Mouse (Mus musculus) spleen, adult 2 months (tissue): ENCODE results near the gene Mkrn2os. TPM values are rescaled to one million over a fixed set of nuclear protein-coding genes. Genes with fewer than 3 reads are reported as not detected.

ENCODE experiments used
- DNase-seq, 2 experiments: peaks; one replicate each; pipeline versions ENCODE4 v3.0.0 to v3.0.0-alpha.2; 2012 to 2021; ENCODE audit warnings: low spot score in 2 of 2, low read depth in 1 of 2
- H3K27ac ChIP-seq: fragments of 200-500 bp; 2 replicates; pipeline ENCODE4 v1.5.1; 2012; ENCODE audit warnings: low read length, inconsistent platforms; ENCODE audit not compliant: insufficient read depth
- H3K27me3 ChIP-seq: fragments of 200-500 bp; 2 replicates; pipeline ENCODE4 v1.6.1; 2012; ENCODE audit warnings: mild to moderate bottlenecking, moderate library complexity, low read length, inconsistent platforms; ENCODE audit not compliant: control insufficient read depth, insufficient read depth
- H3K36me3 ChIP-seq: fragments of 200-500 bp; 2 replicates; pipeline ENCODE4 v1.6.1; 2012; ENCODE audit warnings: mild to moderate bottlenecking, low read length, inconsistent platforms; ENCODE audit not compliant: control insufficient read depth, insufficient read depth
- H3K4me1 ChIP-seq: fragments of 200-500 bp; 2 replicates; pipeline ENCODE4 v1.6.1; 2011; ENCODE audit warnings: inconsistent platforms; ENCODE audit not compliant: control insufficient read depth, insufficient read depth, insufficient read length
- H3K4me3 ChIP-seq: fragments of 200-500 bp; 2 replicates; pipeline ENCODE4 v1.5.1; 2011; ENCODE audit warnings: mild to moderate bottlenecking, inconsistent platforms; ENCODE audit not compliant: insufficient read depth, insufficient read length; ENCODE audit errors: extremely low read depth
- CTCF ChIP-seq: fragments of 200-500 bp; IDR thresholded peaks from 2 replicates; pipeline ENCODE4 v1.5.1; 2011; ENCODE audit warnings: mild to moderate bottlenecking, inconsistent platforms; ENCODE audit not compliant: insufficient read depth, insufficient read length, insufficient replicate concordance; ENCODE audit errors: extremely low read depth
- POLR2A ChIP-seq: fragments of 200-500 bp; IDR thresholded peaks from 2 replicates; pipeline ENCODE4 v1.6.1; 2011; ENCODE audit warnings: low read depth, low read length, inconsistent platforms
- WGBS: fragments of 180-500 bp; shearing (Covaris S2); methylation state at CpG from one replicate; pipeline ENCODE4 v1.1.7; 2018; 5-methylcytosine and 5-hydroxymethylcytosine counted together
- polyA plus RNA-seq: library from polyadenylated mRNA; depleted of rRNA; stranded (reverse); fragments of >200 nt; gene quantifications from 2 replicates; pipeline ENCODE4 v1.2.3, GENCODE M21; 2012

Gene Mkrn2os
- polyA plus RNA-seq, 1 experiment, result 0.09 TPM

- TF ChIP-seq POLR2A (no peak), CTCF (no peak)
- peaks cover 57% of the 10 kb centered on the region for H3K36me3 ChIP-seq
- H3K27me3 ChIP-seq, result no peaks in the 10 kb centered on the region
- H3K4me1 ChIP-seq, result peaks cover 4% of the 10 kb centered on the region; the same call in 1 of the 2 replicates
- no peak overlapping the region for H3K4me3 ChIP-seq
- DNase-seq, result no peak
- WGBS, result 75% methylated on average over 3 of the region's 3 CpGs
- no peak overlapping the region for H3K27ac ChIP-seq
These were observed 23.6 kb upstream of the Mkrn2os start for GRCm38 (mm10) chr6:115615983-115616382.

GRCm38 (mm10) chr6:115613793-115614192 is 21.4 kb upstream of the Mkrn2os start:
- Histone ChIP-seq H3K36me3 (peaks cover 52% of the 10 kb centered on the region), H3K27ac (no peak overlapping the region), H3K4me3 (no peak overlapping the region)

DNA sequence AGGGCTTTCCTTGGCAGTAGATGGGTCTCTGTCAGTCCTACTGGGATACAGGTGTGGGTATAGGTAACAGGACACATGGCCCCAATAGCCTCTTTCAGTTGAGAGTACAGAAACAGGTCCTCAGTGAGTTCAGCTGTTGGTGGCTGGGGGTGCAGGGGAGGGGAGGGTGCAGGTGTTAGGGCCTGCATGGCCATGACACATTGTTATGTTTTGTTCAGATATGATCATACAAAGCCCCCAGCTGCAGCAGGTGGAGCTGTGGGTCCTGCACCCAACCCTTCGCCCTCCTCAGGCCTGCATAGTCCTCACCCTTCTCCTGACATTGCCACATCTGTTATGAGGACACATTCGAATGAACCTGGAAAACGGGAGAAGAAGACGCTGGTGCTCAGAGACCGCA is 17.9 kb upstream of the Mkrn2os start:
- Histone ChIP-seq H3K4me1 (no peaks in the 10 kb centered on the region), H3K36me3 (peaks cover 34% of the 10 kb centered on the region), H3K4me3 (no peak overlapping the region), H3K27me3 (no peaks in the 10 kb centered on the region), H3K27ac (no peak overlapping the region)
- TF ChIP-seq POLR2A (no peak), CTCF (no peak)
- no peak for DNase-seq
- 95% methylated on average over 5 of the region's 5 CpGs for WGBS

More at GRCm38 (mm10) chr6:115613793-115614192, 21.4 kb upstream of the Mkrn2os start:
- H3K4me1 ChIP-seq, result no peaks in the 10 kb centered on the region
- no peaks in the 10 kb centered on the region for H3K27me3 ChIP-seq
- TF ChIP-seq CTCF (no peak), POLR2A (no peak)
- DNase-seq, result no peak

DNA sequence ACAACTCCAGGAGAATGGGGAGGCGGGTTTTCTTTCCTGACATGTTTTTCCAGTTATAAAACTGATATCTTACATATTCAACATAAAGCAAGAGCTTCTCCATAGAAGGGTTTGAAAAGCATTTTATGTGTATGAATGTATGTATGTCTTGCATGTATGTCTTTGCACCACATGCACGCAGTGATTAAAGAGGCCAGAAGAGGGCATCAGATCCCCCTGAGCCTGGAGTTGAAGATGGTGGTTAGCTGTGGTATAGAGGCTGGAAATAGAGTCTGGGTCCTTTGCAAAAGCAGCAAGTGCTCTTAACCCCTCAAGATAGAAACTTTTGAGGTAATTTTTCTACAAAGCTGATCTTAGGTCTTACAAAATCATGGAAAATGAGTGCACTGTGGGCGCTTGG is 16.7 kb upstream of the Mkrn2os start:
- WGBS, result 89% methylated on average over 3 of the region's 3 CpGs
- no peak for DNase-seq
- TF ChIP-seq CTCF (peak; percentile 25; the same call in 1 of the 2 replicates), POLR2A (no peak)
- no peaks in the 10 kb centered on the region for H3K27me3 ChIP-seq
- H3K36me3 ChIP-seq, result peaks cover 29% of the 10 kb centered on the region
- H3K4me3 ChIP-seq, result no peak overlapping the region
- no peaks in the 10 kb centered on the region for H3K4me1 ChIP-seq
- H3K27ac ChIP-seq, result no peak overlapping the region

- Histone ChIP-seq H3K4me3 (no peak overlapping the region), H3K27me3 (no peaks in the 10 kb centered on the region), H3K36me3 (peaks cover 16% of the 10 kb centered on the region), H3K27ac (no peak overlapping the region), H3K4me1 (peaks cover 5% of the 10 kb centered on the region; the same call in 1 of the 2 replicates)
- WGBS, result 88% methylated on average over 4 of the region's 4 CpGs
- TF ChIP-seq POLR2A, result no peak
- no peak for TF ChIP-seq CTCF
- DNase-seq, result no peak
These were observed 15.1 kb upstream of the Mkrn2os start for GRCm38 (mm10) chr6:115607429-115607828.

- no peaks in the 10 kb centered on the region for H3K27me3 ChIP-seq
- H3K4me1 ChIP-seq, result peaks cover 5% of the 10 kb centered on the region; the same call in 1 of the 2 replicates
- 82% methylated on average over 1 of the region's 1 CpGs for WGBS
- H3K4me3 ChIP-seq, result no peak overlapping the region
- no peak overlapping the region for H3K27ac ChIP-seq
- TF ChIP-seq POLR2A, result no peak
- TF ChIP-seq CTCF, result no peak
- peaks cover 9% of the 10 kb centered on the region for H3K36me3 ChIP-seq
- DNase-seq, result no peak
These were observed 14.1 kb upstream of the Mkrn2os start for GRCm38 (mm10) chr6:115606461-115606860.

DNA sequence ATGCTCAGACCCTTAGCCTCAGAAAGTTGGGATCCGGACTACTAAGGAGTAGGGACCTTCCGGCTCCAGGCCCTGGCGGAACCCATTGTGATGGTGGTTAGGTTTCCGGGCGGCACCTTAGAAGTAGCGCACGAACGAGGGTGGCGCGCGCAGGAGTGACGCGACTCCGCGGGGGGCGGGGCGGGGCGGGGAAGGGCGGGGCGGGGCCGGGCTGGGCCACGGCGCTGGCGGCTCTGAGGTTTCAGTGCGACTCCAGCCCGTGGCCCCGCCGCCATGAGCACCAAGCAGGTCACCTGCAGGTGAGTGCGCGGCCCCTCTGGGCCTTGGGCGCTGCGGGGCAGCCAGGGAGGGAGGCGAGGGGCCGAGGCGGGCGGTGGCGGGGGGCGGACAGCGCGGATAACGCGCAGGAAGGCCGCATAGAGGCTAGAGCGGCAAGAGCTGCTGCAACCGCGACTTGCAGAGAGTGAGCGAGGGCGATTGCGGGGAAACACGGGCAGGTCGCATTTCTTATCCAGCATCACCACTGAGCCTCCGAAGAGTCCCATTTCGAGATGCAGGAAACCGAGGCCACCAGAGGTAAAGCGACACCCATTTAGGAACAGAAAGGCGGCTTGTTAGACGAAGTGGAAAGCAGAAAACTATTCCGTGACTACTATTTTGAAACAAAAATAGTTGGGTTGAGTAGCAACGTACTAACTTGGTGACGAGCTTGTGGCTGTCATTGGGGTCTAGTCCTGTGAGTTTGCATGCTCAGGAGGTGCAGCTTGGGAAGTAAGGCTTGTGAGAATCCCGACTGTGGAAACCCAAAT is 9.5 kb upstream of the Mkrn2os start, which contains the start of gene Mkrn2:
TSS of gene Mkrn2 (plus strand) at position 188 of the 809 bp plus-strand sequence.
- H3K4me3 ChIP-seq, result peak within 1 kb of the TSS; percentile 92
- under 1% methylated on average over 53 of the region's 61 CpGs for WGBS
- TF ChIP-seq CTCF (no peak), POLR2A (peak; percentile 65)
- peaks cover 5% of the 10 kb centered on the region; the same call in 1 of the 2 replicates for H3K4me1 ChIP-seq
- no peaks in the 10 kb centered on the region for H3K27me3 ChIP-seq
- peak within 1 kb of the TSS; percentile 71 for H3K27ac ChIP-seq
- DNase-seq, result peak; percentile 69 to 71
- 0 out of 2 replicates have a peak, but pooled peaks cover 1% of the 10 kb centered on the region for H3K36me3 ChIP-seq
